Mouse (Mus musculus): ENCODE data around the gene Cdkl3. TPM values are rescaled to one million over a fixed set of nuclear protein-coding genes. Genes with fewer than 3 reads are reported as not detected.

Cdkl3 gene
- 5.5 TPM for polyA plus RNA-seq (2017; shearing (Covaris generic))

GRCm38 (mm10) chr11:52003772-52004528 is at the start of gene Cdkl3:
Cdkl3 (plus strand) TSS chr11:52004221.

GRCm38 (mm10) chr11:51967443-51968401 is 36.3 kb upstream of the Cdkl3 start, which contains the start of gene Cdkn2aipnl:
Cdkn2aipnl (plus strand) TSS chr11:51967661.

GRCm38 (mm10) chr11:52000290-52000962 is 3.6 kb upstream of the Cdkl3 start, which contains the start of gene Ube2b:
Ube2b (minus strand) TSS chr11:52000762.

GRCm38 (mm10) chr11:52098398-52098946 is 94.5 kb downstream of the Cdkl3 start, which contains the start of gene Ppp2ca:
Ppp2ca (plus strand) TSS chr11:52098681.

Other genes starting within 250 kb of the Cdkl3 start
- 37.7 TPM for gene Sec24a, start 240.6 kb upstream of the Cdkl3 start, polyA plus RNA-seq (2017; shearing (Covaris generic))
- gene Sar1b, start 240.5 kb upstream of the Cdkl3 start, polyA plus RNA-seq (2017; shearing (Covaris generic)), result 113 TPM
- gene Jade2, start 146.6 kb upstream of the Cdkl3 start, polyA plus RNA-seq (2017; shearing (Covaris generic)), result 7.1 TPM
- gene Cdkn2aipnl, start 36.6 kb upstream of the Cdkl3 start, polyA plus RNA-seq (2017; shearing (Covaris generic)), result 152 TPM
- gene Ube2b, start 3.5 kb upstream of the Cdkl3 start, polyA plus RNA-seq (2017; shearing (Covaris generic)), result 275 TPM
- 120 TPM for gene Ppp2ca, start 94.5 kb downstream of the Cdkl3 start, polyA plus RNA-seq (2017; shearing (Covaris generic))
- gene Olfr1373, start 141.3 kb downstream of the Cdkl3 start, polyA plus RNA-seq (2017; shearing (Covaris generic)), result not detected
- not detected for gene Olfr1371, start 209.8 kb downstream of the Cdkl3 start, polyA plus RNA-seq (2017; shearing (Covaris generic))
- 298 TPM for gene Skp1a, start 227.8 kb downstream of the Cdkl3 start, polyA plus RNA-seq (2017; shearing (Covaris generic))